Mouse (Mus musculus) hematopoietic multipotent progenitor cell, adult 10-12 weeks (in vitro differentiated cells): ENCODE measurements around the gene Aldoart1. TPM values are rescaled to one million over a fixed set of nuclear protein-coding genes. Genes with fewer than 3 reads are reported as not detected.

Experiments
- polyA plus RNA-seq: library from polyadenylated mRNA; stranded (reverse); fragments of >175 nt; gene quantifications from 2 replicates; pipeline ENCODE4 v1.2.3, GENCODE M21; 2012; ENCODE audit warnings: low replicate concordance

The Aldoart1 gene
- polyA plus RNA-seq, result not detected in 2 replicates

DNA sequence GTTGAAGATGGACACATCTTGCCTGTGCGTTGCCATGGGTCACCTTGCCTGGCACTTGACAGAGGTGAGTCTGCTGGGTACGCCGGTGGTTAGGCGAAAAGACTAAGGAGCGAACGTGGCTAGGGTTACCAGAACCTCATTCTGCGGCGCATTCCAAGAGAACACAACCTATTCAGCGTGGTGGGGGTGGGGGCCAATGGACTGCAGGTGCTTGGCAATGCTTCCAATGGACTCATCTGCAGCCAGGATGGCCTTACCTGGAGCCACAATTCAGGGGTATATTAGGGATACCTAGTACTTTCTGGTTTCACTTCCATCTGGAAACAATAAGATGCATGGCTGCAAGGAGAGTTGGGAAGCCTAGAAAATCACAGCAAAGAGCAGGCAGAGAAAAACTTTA, at the start of gene Aldoart1:
Gene Aldoart1, minus strand, starts transcription at position 101 of the 400 bp plus-strand sequence.

